Mouse (Mus musculus): ENCODE results near the gene Zc3h12a.

GRCm38 (mm10) chr4:125116090-125116861, 11.4 kb downstream of the Zc3h12a start:
- TF ChIP-seq CTCF (IDR thresholded peaks at IDR 0.05; ENCODE audit: borderline replicate concordance, control insufficient read depth, extremely low read depth, insufficient read depth, low read length, poor library complexity) (no peak), POLR2A (IDR thresholded peaks at IDR 0.05; ENCODE audit: control insufficient read depth, extremely low read depth, insufficient read depth, low read length, poor library complexity) (no peak)
